Mouse (Mus musculus) ES-Bruce4 (cell line): ENCODE measurements around the gene Cmklr1. TPM values are rescaled to one million over a fixed set of nuclear protein-coding genes. Genes with fewer than 3 reads are reported as not detected.

ENCODE experiments used
- H3K27ac ChIP-seq: 2 replicates; pipeline ENCODE4 v1.5.1; 2012; ENCODE audit warnings: low read length, inconsistent platforms; ENCODE audit not compliant: insufficient read depth
- H3K27me3 ChIP-seq: 2 replicates; pipeline ENCODE4 v1.6.1; 2012; ENCODE audit warnings: mild to moderate bottlenecking, low read length, inconsistent platforms; ENCODE audit not compliant: control insufficient read depth, poor library complexity, insufficient read depth, severe bottlenecking
- H3K36me3 ChIP-seq: 2 replicates; pipeline ENCODE4 v1.6.1; 2012; ENCODE audit warnings: inconsistent platforms, mild to moderate bottlenecking, low read length, moderate library complexity; ENCODE audit not compliant: control insufficient read depth, poor library complexity, insufficient read depth, severe bottlenecking
- H3K4me1 ChIP-seq: one replicate; pipeline ENCODE4 v1.8.1; 2011; ENCODE audit warnings: low read length; ENCODE audit not compliant: control insufficient read depth, insufficient read depth
- H3K4me3 ChIP-seq: 2 replicates; pipeline ENCODE4 v1.5.1; 2011; ENCODE audit warnings: low read depth, mild to moderate bottlenecking, low read length
- H3K9ac ChIP-seq: 2 replicates; pipeline ENCODE4 v1.6.1; 2012; ENCODE audit warnings: low read depth, mild to moderate bottlenecking, inconsistent platforms; ENCODE audit not compliant: poor library complexity, severe bottlenecking
- H3K9me3 ChIP-seq: replicated peaks from 2 replicates; pipeline ENCODE4 v1.6.1; 2012; ENCODE audit warnings: mild to moderate bottlenecking, low read length, inconsistent platforms; ENCODE audit not compliant: control insufficient read depth, poor library complexity, insufficient read depth, severe bottlenecking
- CTCF ChIP-seq: IDR thresholded peaks from one replicate; pipeline ENCODE4 v1.8.1; 2011; ENCODE audit warnings: low read depth, low read length
- EP300 ChIP-seq: IDR thresholded peaks from 2 replicates; pipeline ENCODE4 v1.6.1; 2011; ENCODE audit warnings: low read depth, low read length; ENCODE audit not compliant: insufficient read depth
- POLR2A ChIP-seq: IDR thresholded peaks from one replicate; pipeline ENCODE4 v1.8.1; 2011; ENCODE audit warnings: low read length; ENCODE audit not compliant: insufficient read depth
- polyA plus RNA-seq: library from polyadenylated mRNA; stranded (reverse); fragments of >200 nt; gene quantifications from 2 replicates; pipeline ENCODE4 v1.2.4, GENCODE M21; 2011; ENCODE audit warnings: low read depth; ENCODE audit not compliant: missing spikeins, insufficient read depth, insufficient read length

Gene Cmklr1
- polyA plus RNA-seq, 1 experiment: 2.1 TPM

DNA sequence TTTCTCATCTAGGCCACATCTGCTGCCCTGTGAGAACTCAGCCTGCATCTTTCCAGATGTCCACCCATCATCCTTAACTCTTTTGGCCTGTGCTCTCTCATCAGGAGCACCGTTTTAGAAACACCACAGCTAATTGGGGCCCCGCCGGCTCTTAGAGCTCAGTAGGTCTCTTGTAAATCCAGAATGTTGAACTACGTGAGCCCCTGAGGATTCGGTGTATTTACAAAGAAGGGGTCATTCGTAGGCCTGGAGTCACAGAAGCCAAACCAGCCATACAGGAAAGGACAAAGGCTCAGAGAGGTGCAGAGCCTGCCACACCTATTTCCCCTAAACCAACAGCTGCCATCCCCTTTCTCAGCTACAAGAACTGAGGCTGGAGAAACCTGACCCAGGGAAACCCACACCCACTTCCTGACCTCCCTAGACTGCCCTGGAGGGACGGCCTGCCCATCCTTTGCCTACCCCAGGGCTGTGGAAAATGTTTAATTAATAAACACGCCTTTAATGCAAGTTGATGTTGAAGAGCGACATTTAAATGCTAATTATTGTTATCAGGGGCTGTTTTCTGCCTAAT lies 53.4 kb downstream of the Cmklr1 start:
- peak overlapping the region; percentile 99 for H3K27ac ChIP-seq
- H3K9ac ChIP-seq: 0 out of 2 replicates have a peak overlapping the region, but pooled peaks have one; percentile 12
- no peaks in the 10 kb centered on the region for H3K9me3 ChIP-seq
- H3K4me3 ChIP-seq: peak overlapping the region; percentile 38
- H3K27me3 ChIP-seq: no peaks in the 10 kb centered on the region
- TF ChIP-seq CTCF (no peak), POLR2A (no peak), EP300 (peak; percentile 98)
- H3K36me3 ChIP-seq: no peaks in the 10 kb centered on the region
- peaks cover 9% of the 10 kb centered on the region for H3K4me1 ChIP-seq

DNA sequence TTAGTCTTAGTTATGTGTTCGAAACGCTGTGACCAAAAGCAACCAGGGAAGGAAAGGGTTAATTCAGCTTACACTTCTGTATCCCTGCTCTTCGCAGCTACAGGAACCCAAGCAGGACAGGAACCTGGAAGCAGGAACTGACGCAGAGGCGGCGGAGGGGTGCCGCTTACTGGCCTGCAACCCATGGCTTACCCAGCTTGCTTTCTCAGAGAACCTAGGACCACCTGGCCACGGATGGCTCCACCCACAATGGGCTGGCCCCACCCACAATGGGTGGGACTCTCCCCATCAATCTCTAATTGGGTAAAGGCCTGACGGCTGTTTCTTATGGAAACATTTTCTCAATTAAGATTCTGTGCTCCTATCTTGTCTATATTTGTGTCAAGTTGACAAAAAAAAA lies 54.0 kb downstream of the Cmklr1 start:
- Histone ChIP-seq H3K9me3 (no peaks in the 10 kb centered on the region), H3K36me3 (no peaks in the 10 kb centered on the region), H3K9ac (peak overlapping the region; percentile 48), H3K27me3 (no peaks in the 10 kb centered on the region), H3K4me3 (peak overlapping the region; percentile 94), H3K27ac (peak overlapping the region; percentile 99), H3K4me1 (peaks cover 13% of the 10 kb centered on the region)
- TF ChIP-seq CTCF (no peak), POLR2A (peak; percentile 96), EP300 (peak; percentile 70)

DNA sequence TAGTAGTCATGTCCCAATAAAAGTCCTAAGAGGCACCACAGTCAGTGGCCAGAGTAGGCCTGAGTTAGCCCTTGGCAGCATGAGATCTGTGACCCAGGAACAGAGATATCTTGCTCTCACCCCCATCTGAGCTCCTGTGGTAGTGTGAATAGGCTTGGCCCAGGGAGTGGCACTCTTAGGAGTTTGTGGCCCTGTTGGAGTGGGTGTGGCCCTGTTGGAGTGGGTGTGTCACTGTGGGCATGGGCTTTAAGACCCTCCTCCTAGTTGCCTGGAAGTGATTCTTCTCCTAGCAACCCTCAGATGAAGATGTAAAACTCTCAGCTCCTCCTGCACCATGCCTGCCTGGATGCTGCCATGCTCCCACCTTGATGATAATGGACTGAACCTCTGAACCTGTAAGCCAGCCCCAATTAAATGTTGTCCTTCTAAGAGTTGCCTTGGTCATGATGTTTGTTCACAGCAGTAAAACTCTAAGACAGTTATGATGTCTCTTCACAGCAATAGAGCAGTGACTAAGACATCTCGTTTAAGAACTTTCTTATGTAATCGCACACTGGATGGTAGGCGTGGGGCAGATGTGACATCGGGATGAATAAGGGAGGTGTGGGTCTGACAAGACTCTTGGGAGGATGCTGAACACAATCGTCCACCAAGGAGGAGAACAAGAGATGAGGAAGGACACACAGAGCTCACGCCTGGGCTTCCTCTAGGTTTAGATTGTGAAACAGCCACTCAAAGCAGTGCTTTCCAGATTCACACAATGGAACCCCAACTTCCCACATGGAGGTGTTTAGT lies 56.1 kb downstream of the Cmklr1 start:
- H3K27ac ChIP-seq: peak overlapping the region; percentile 83
- H3K9me3 ChIP-seq: no peaks in the 10 kb centered on the region
- peak overlapping the region; percentile 34; the same call in 1 of the 2 replicates for H3K4me3 ChIP-seq
- no peaks in the 10 kb centered on the region for H3K36me3 ChIP-seq
- no peaks in the 10 kb centered on the region for H3K27me3 ChIP-seq
- TF ChIP-seq CTCF: no peak
- no peak for TF ChIP-seq EP300
- no peak for TF ChIP-seq POLR2A
- peaks cover 16% of the 10 kb centered on the region for H3K4me1 ChIP-seq
- no peak overlapping the region for H3K9ac ChIP-seq

DNA sequence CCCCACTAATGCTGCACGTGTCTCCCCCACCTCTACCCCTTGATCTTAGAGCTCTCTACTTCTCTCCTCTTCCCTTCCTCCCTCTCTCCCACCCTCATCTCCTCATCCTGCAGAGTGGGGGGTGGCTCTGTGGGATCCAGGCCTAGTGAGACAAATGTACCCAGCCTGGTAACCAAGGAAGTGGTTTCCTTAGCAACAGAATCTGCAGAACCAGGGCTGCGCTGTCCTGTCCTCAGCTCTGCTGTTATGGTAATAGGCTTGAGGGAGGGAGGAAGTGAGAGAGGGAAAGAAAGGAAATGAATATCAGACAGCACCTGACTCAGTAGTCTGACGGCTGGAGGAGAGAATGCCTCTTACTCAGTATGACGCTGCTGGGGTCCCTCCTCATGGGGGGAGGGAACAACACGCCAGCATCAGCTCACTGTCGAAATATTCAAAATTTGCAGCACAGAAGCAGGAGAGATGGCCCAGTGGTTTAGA lies 58.4 kb downstream of the Cmklr1 start:
- no peaks in the 10 kb centered on the region for H3K9me3 ChIP-seq
- H3K9ac ChIP-seq: no peak overlapping the region
- H3K27me3 ChIP-seq: no peaks in the 10 kb centered on the region
- TF ChIP-seq EP300: peak; percentile 85; the same call in 1 of the 2 replicates
- no peak for TF ChIP-seq CTCF
- H3K36me3 ChIP-seq: no peaks in the 10 kb centered on the region
- no peak overlapping the region for H3K4me3 ChIP-seq
- H3K27ac ChIP-seq: peak overlapping the region; percentile 24
- peaks cover 21% of the 10 kb centered on the region for H3K4me1 ChIP-seq

DNA sequence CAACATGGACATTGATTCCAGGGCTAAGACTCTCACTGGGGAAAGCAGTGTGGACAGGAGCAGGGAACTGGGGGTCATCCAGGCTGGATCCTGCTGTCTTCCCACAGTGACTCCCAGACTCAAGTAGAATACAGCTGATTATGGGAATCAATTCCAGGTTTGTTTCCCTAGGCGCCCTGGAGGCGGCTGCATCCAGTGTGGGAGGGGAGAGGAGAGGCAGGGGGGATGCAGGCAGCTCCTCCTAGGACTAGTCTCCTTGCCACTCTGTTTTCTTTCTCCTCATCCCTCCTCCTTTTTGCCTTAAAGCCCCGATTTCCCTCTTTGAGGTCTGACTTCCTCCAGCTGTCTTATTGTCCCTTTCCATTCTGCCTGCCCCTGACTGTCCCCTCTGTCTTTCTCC lies 59.1 kb downstream of the Cmklr1 start:
- peak overlapping the region; percentile 24 for H3K27ac ChIP-seq
- no peaks in the 10 kb centered on the region for H3K9me3 ChIP-seq
- no peak overlapping the region for H3K4me3 ChIP-seq
- TF ChIP-seq EP300 (no peak), POLR2A (no peak), CTCF (no peak)
- no peaks in the 10 kb centered on the region for H3K36me3 ChIP-seq
- no peaks in the 10 kb centered on the region for H3K27me3 ChIP-seq
- H3K9ac ChIP-seq: no peak overlapping the region
- H3K4me1 ChIP-seq: peaks cover 21% of the 10 kb centered on the region

GRCm38 (mm10) chr5:113590010-113590640 lies 60.1 kb downstream of the Cmklr1 start:
- Histone ChIP-seq H3K9me3 (no peaks in the 10 kb centered on the region), H3K27ac (peak overlapping the region; percentile 66), H3K36me3 (no peaks in the 10 kb centered on the region), H3K4me1 (peaks cover 21% of the 10 kb centered on the region), H3K27me3 (no peaks in the 10 kb centered on the region), H3K4me3 (no peak overlapping the region), H3K9ac (no peak overlapping the region)
- no peak for TF ChIP-seq EP300
- TF ChIP-seq CTCF: no peak
- no peak for TF ChIP-seq POLR2A
